Mouse (Mus musculus) adrenal gland, postnatal 4 days (tissue): ENCODE results near the gene Dand5. TPM values are rescaled to one million over a fixed set of nuclear protein-coding genes. Genes with fewer than 3 reads are reported as not detected.

Experiments used
- DNase-seq, 2 experiments: peaks; one replicate each; pipeline ENCODE4 v3.0.0; 2021 to 2022; ENCODE audit warnings: low spot score in 2 of 2, mixed read lengths in 2 of 2
- microRNA-seq: library from miRNA; unstranded; fragments of <30 nt; microRNA quantifications from one replicate; pipeline ENCODE4 v1.2.0, GENCODE M21; 2021
- total RNA-seq, 2 experiments: library from RNA; stranded (reverse); gene quantifications; 2 replicates each; pipeline ENCODE4 v1.2.3; 2021

The Dand5 gene
- total RNA-seq, 2 experiments from 2014 or later = 5.7 to 6.7 TPM

GRCm38 (mm10) chr8:84771000-84771687 lies 51.5 kb downstream of the Dand5 start:
- no peak for DNase-seq

DNA sequence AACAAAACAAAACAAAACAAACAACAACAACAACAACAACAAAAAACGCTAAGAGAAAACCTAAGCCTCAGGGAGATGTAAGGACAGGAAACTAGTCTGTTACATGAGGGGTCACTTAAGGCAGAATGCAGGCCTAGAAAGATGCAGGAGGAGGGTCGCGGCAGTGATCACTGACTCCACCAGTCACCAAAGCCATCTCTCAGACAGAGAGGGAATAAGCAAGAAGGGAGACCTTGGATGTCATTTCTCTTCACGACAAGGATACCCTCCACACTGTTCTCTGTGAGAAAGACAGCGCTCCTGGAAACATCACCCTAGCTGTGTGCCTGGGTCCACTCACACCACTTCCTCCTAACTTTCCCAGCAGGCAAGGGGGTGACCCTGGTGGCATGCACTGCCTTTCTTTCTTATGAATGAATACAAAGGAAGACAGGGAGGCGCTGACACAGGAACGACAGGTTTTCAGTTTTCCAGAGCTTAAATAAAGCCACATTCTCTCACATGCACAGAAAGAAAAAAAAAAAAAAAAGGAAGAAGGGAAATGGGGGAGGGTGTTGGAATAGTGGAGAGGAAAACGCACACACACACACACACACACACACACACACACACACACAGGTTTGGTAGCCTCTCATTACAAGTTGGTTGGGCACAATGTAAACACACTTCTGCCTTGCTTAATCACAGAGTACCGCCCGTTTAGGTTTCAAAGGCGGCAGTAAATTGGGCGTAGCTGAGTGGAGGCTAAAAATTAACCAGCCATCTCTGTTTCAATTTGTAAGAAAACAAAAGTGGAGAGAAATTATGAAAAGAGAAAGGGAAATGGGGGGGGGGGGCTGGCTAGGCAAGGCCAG lies 52.3 kb downstream of the Dand5 start:
- DNase-seq = no peak

GRCm38 (mm10) chr8:84769324-84769723 lies 53.3 kb downstream of the Dand5 start:
- DNase-seq = no peak

GRCm38 (mm10) chr8:84768343-84769095 lies 54.1 kb downstream of the Dand5 start:
- DNase-seq = no peak

GRCm38 (mm10) chr8:84767221-84767620 lies 55.4 kb downstream of the Dand5 start:
- no peak for DNase-seq

GRCm38 (mm10) chr8:84766422-84766821 lies 56.2 kb downstream of the Dand5 start:
- DNase-seq = no peak

- no peak for DNase-seq
These were observed 57.0 kb downstream of the Dand5 start for GRCm38 (mm10) chr8:84765629-84766028.

Small RNA genes lying within 50 kb of the gene (microRNA-seq; reads per million reads assigned to microRNA genes)
- gene Mir7069 = 5.3 reads per million, percentile 16 among the genes with 10 or more reads in this experiment

Other genes starting within 250 kb of the Dand5 start
- 10 to 100 TPM; 35.1 to 35.3 TPM for gene Ier2, start 160.0 kb downstream of the Dand5 start, total RNA-seq
- 100 to 1,000 TPM; 122 to 124 TPM for gene Trmt1, start 136.5 kb downstream of the Dand5 start, total RNA-seq
- gene Nacc1, start 135.0 kb downstream of the Dand5 start, total RNA-seq = 10 to 100 TPM; 88.9 to 89.0 TPM
- gene Lyl1, start 121.4 kb downstream of the Dand5 start, total RNA-seq = 1 to 10 TPM; 6.5 to 7.2 TPM
- gene G430095P16Rik, start 99.8 kb downstream of the Dand5 start, total RNA-seq = 1 to 10 TPM; 1.2 TPM
- gene Nfix, start 22.5 kb downstream of the Dand5 start, total RNA-seq = 100 to 1,000 TPM; 134 to 137 TPM
- 10 to 100 TPM; 46.9 to 48.0 TPM for gene Gadd45gip1, start 8.7 kb upstream of the Dand5 start, total RNA-seq
- gene Rad23a, start 17.8 kb upstream of the Dand5 start, total RNA-seq = 10 to 100 TPM; 86.4 to 93.8 TPM
- gene Calr, start 24.1 kb upstream of the Dand5 start, total RNA-seq = 100 to 1,000 TPM; 480 to 531 TPM
- 10 to 100 TPM; 61.0 to 63.6 TPM for gene Farsa, start 34.2 kb upstream of the Dand5 start, total RNA-seq
- gene Syce2, start 49.3 kb upstream of the Dand5 start, total RNA-seq = 10 to 100 TPM; 20.0 to 22.5 TPM
- 10 to 100 TPM; 55.0 to 56.0 TPM for gene Gcdh, start 71.1 kb upstream of the Dand5 start, total RNA-seq
- gene Klf1, start 79.1 kb upstream of the Dand5 start, total RNA-seq = 1 to 10 TPM; 2.7 to 6.8 TPM
- 10 to 100 TPM; 10.4 to 11.5 TPM for gene Dnase2a, start 85.7 kb upstream of the Dand5 start, total RNA-seq
- 1 to 10 TPM; 8.3 to 8.5 TPM for gene Mast1, start 114.5 kb upstream of the Dand5 start, total RNA-seq
- under 1 TPM; 0.23 to 0.31 TPM for gene Rtbdn, start 124.2 kb upstream of the Dand5 start, total RNA-seq
- not detected for gene Gm49661, start 146.6 kb upstream of the Dand5 start, total RNA-seq
- 100 to 1,000 TPM; 617 to 655 TPM for gene Prdx2, start 146.8 kb upstream of the Dand5 start, total RNA-seq
- gene Rnaseh2a, start 146.9 kb upstream of the Dand5 start, total RNA-seq = 100 to 1,000 TPM; 122 to 138 TPM
- 10 to 100 TPM; 26.1 to 28.9 TPM for gene Junb, start 155.9 kb upstream of the Dand5 start, total RNA-seq
- gene Hook2, start 167.8 kb upstream of the Dand5 start, total RNA-seq = 10 to 100 TPM; 10.6 to 13.8 TPM
- not detected for gene Best2, start 191.7 kb upstream of the Dand5 start, total RNA-seq
- gene Asna1, start 202.5 kb upstream of the Dand5 start, total RNA-seq = 10 to 100 TPM; 77.7 to 83.2 TPM
- gene Trir, start 204.0 kb upstream of the Dand5 start, total RNA-seq = 100 to 1,000 TPM; 179 to 188 TPM
- gene Tnpo2, start 214.1 kb upstream of the Dand5 start, total RNA-seq = 10 to 100 TPM; 70.8 to 86.8 TPM
- gene Fbxw9, start 237.2 kb upstream of the Dand5 start, total RNA-seq = 10 to 100 TPM; 36.5 to 39.8 TPM
- not detected for gene Gm5741, start 245.2 kb upstream of the Dand5 start, total RNA-seq
- gene Dhps, start 248.9 kb upstream of the Dand5 start, total RNA-seq = 10 to 100 TPM; 43.0 to 48.2 TPM